Mouse (Mus musculus): ENCODE measurements around the gene Gm11172. TPM values are rescaled to one million over a fixed set of nuclear protein-coding genes. Genes with fewer than 3 reads are reported as not detected.
"Not testable (repeated sequence)": the region's sequence is repeated elsewhere in the genome, so short reads cannot be mapped to it uniquely, and the experiment has no call there.

Gm11172 gene
- polyA plus RNA-seq, 1 experiment from 2014 or later: not detected

GRCm38 (mm10) chr16:10788866-10789265, 23.8 kb upstream of the Gm11172 start:
- peaks cover 10% of the 10 kb centered on the region for H3K27me3 ChIP-seq (ENCODE audit: control insufficient read depth, insufficient read depth, low read length)
- H3K27ac ChIP-seq (ENCODE audit: low read depth, low read length): no peak overlapping the region
- H3K4me2 ChIP-seq (replicated peaks; ENCODE audit: low read depth, low read length): no peak overlapping the region
- H3K9me3 ChIP-seq (ENCODE audit: control insufficient read depth, low read length): no peaks in the 10 kb centered on the region
- no peaks in the 10 kb centered on the region; the same call in 1 of the 2 replicates for H3K4me1 ChIP-seq (replicated peaks; ENCODE audit: control insufficient read depth, insufficient read depth, low read length)
- no peak overlapping the region for H3K9ac ChIP-seq (ENCODE audit: low read depth, low read length)
- DNase-seq (ENCODE audit: low spot score): no peak
- no peak overlapping the region for H3K4me3 ChIP-seq (ENCODE audit: low read depth, low read length)
- WGBS: 47% methylated on average over 4 of the region's 4 CpGs
- no peaks in the 10 kb centered on the region for H3K36me3 ChIP-seq (ENCODE audit: control insufficient read depth, insufficient read depth, low read length)
- ATAC-seq (ENCODE audit: low FRiP score): no peak

- ATAC-seq (ENCODE audit: low FRiP score) (no peak), DNase-seq (ENCODE audit: low spot score) (no peak)
- Histone ChIP-seq H3K4me3 (ENCODE audit: low read depth, low read length) (no peak within 1 kb of the TSS), H3K4me2 (replicated peaks; ENCODE audit: low read depth, low read length) (no peak within 1 kb of the TSS), H3K4me1 (replicated peaks; ENCODE audit: control insufficient read depth, insufficient read depth, low read length) (no peaks in the 10 kb centered on the region; the same call in 1 of the 2 replicates), H3K9ac (ENCODE audit: low read depth, low read length) (no peak within 1 kb of the TSS), H3K27ac (ENCODE audit: low read depth, low read length) (no peak within 1 kb of the TSS), H3K9me3 (ENCODE audit: control insufficient read depth, low read length) (no peaks in the 10 kb centered on the region), H3K27me3 (ENCODE audit: control insufficient read depth, insufficient read depth, low read length) (no peaks in the 10 kb centered on the region), H3K36me3 (ENCODE audit: control insufficient read depth, insufficient read depth, low read length) (no peaks in the 10 kb centered on the region)
- 73% methylated on average over 9 of the region's 9 CpGs for WGBS
Observed at GRCm38 (mm10) chr16:10790702-10791101, 22.0 kb upstream of the Gm11172 start, which contains the start of gene Prm3. Gene Prm3 (minus strand): TSS chr16:10790914.

GRCm38 (mm10) chr16:10796034-10796433, 16.7 kb upstream of the Gm11172 start, which contains the start of gene Prm2:
Gene Prm2 (minus strand): TSS chr16:10796134.
- Histone ChIP-seq H3K27me3 (ENCODE audit: control insufficient read depth, insufficient read depth, low read length) (no peaks in the 10 kb centered on the region; the same call in 1 of the 2 replicates), H3K4me2 (replicated peaks; ENCODE audit: low read depth, low read length) (no peak within 1 kb of the TSS), H3K9me3 (ENCODE audit: control insufficient read depth, low read length) (no peaks in the 10 kb centered on the region), H3K4me3 (ENCODE audit: low read depth, low read length) (no peak within 1 kb of the TSS), H3K9ac (ENCODE audit: low read depth, low read length) (no peak within 1 kb of the TSS), H3K36me3 (ENCODE audit: control insufficient read depth, insufficient read depth, low read length) (no peaks in the 10 kb centered on the region), H3K27ac (ENCODE audit: low read depth, low read length) (no peak within 1 kb of the TSS), H3K4me1 (replicated peaks; ENCODE audit: control insufficient read depth, insufficient read depth, low read length) (no peaks in the 10 kb centered on the region)
- ATAC-seq (ENCODE audit: low FRiP score) (no peak), DNase-seq (ENCODE audit: low spot score) (no peak)
- 80% methylated on average over 6 of the region's 6 CpGs for WGBS

- not testable (repeated sequence) for H3K27me3 ChIP-seq (ENCODE audit: control insufficient read depth, insufficient read depth, low read length); H3K4me1 ChIP-seq (replicated peaks; ENCODE audit: control insufficient read depth, insufficient read depth, low read length); DNase-seq (ENCODE audit: low spot score); H3K4me2 ChIP-seq (replicated peaks; ENCODE audit: low read depth, low read length); H3K36me3 ChIP-seq (ENCODE audit: control insufficient read depth, insufficient read depth, low read length); H3K9me3 ChIP-seq (ENCODE audit: control insufficient read depth, low read length); H3K4me3 ChIP-seq (ENCODE audit: low read depth, low read length); ATAC-seq (ENCODE audit: low FRiP score); H3K9ac ChIP-seq (ENCODE audit: low read depth, low read length); H3K27ac ChIP-seq (ENCODE audit: low read depth, low read length)
- WGBS: 88% methylated on average over 3 of the region's 3 CpGs
Observed at GRCm38 (mm10) chr16:10802420-10802819, 10.3 kb upstream of the Gm11172 start.

- Histone ChIP-seq H3K4me3 (ENCODE audit: low read depth, low read length) (no peak within 1 kb of the TSS), H3K9ac (ENCODE audit: low read depth, low read length) (no peak within 1 kb of the TSS), H3K27ac (ENCODE audit: low read depth, low read length) (no peak within 1 kb of the TSS), H3K4me1 (replicated peaks; ENCODE audit: control insufficient read depth, insufficient read depth, low read length) (no peaks in the 10 kb centered on the region), H3K36me3 (ENCODE audit: control insufficient read depth, insufficient read depth, low read length) (no peaks in the 10 kb centered on the region), H3K4me2 (replicated peaks; ENCODE audit: low read depth, low read length) (no peak within 1 kb of the TSS), H3K9me3 (ENCODE audit: control insufficient read depth, low read length) (no peaks in the 10 kb centered on the region), H3K27me3 (ENCODE audit: control insufficient read depth, insufficient read depth, low read length) (no peaks in the 10 kb centered on the region)
- DNase-seq (ENCODE audit: low spot score): no peak
- ATAC-seq (ENCODE audit: low FRiP score): no peak
- 80% methylated on average over 10 of the region's 10 CpGs for WGBS
Observed at GRCm38 (mm10) chr16:10805789-10806527, 6.8 kb upstream of the Gm11172 start, which contains the start of gene Prm1. Gene Prm1 (minus strand): TSS chr16:10805839.

GRCm38 (mm10) chr16:10810376-10810775, 2.3 kb upstream of the Gm11172 start:
- DNase-seq (ENCODE audit: low spot score) (no peak), ATAC-seq (ENCODE audit: low FRiP score) (no peak)
- H3K36me3 ChIP-seq (ENCODE audit: control insufficient read depth, insufficient read depth, low read length): no peaks in the 10 kb centered on the region
- 91% methylated on average over 1 of the region's 1 CpGs for WGBS
- H3K4me2 ChIP-seq (replicated peaks; ENCODE audit: low read depth, low read length): no peak overlapping the region
- no peaks in the 10 kb centered on the region for H3K27me3 ChIP-seq (ENCODE audit: control insufficient read depth, insufficient read depth, low read length)
- H3K9ac ChIP-seq (ENCODE audit: low read depth, low read length): no peak overlapping the region
- no peaks in the 10 kb centered on the region for H3K4me1 ChIP-seq (replicated peaks; ENCODE audit: control insufficient read depth, insufficient read depth, low read length)
- no peak overlapping the region for H3K4me3 ChIP-seq (ENCODE audit: low read depth, low read length)
- no peaks in the 10 kb centered on the region for H3K9me3 ChIP-seq (ENCODE audit: control insufficient read depth, low read length)
- no peak overlapping the region for H3K27ac ChIP-seq (ENCODE audit: low read depth, low read length)

GRCm38 (mm10) chr16:10813726-10814125, 1.0 kb downstream of the Gm11172 start:
- Histone ChIP-seq H3K36me3 (ENCODE audit: control insufficient read depth, insufficient read depth, low read length) (no peaks in the 10 kb centered on the region), H3K27me3 (ENCODE audit: control insufficient read depth, insufficient read depth, low read length) (no peaks in the 10 kb centered on the region), H3K9ac (ENCODE audit: low read depth, low read length) (no peak overlapping the region), H3K4me3 (ENCODE audit: low read depth, low read length) (no peak overlapping the region), H3K27ac (ENCODE audit: low read depth, low read length) (no peak overlapping the region), H3K4me2 (replicated peaks; ENCODE audit: low read depth, low read length) (no peak overlapping the region), H3K9me3 (ENCODE audit: control insufficient read depth, low read length) (no peaks in the 10 kb centered on the region), H3K4me1 (replicated peaks; ENCODE audit: control insufficient read depth, insufficient read depth, low read length) (no peaks in the 10 kb centered on the region)
- ATAC-seq (ENCODE audit: low FRiP score) (no peak), DNase-seq (ENCODE audit: low spot score) (no peak)
- WGBS: 77% methylated on average over 4 of the region's 4 CpGs

- H3K9me3 ChIP-seq (ENCODE audit: control insufficient read depth, low read length): no peaks in the 10 kb centered on the region
- H3K27me3 ChIP-seq (ENCODE audit: control insufficient read depth, insufficient read depth, low read length): no peaks in the 10 kb centered on the region
- no peak overlapping the region for H3K4me3 ChIP-seq (ENCODE audit: low read depth, low read length)
- H3K9ac ChIP-seq (ENCODE audit: low read depth, low read length): no peak overlapping the region
- H3K36me3 ChIP-seq (ENCODE audit: control insufficient read depth, insufficient read depth, low read length): no peaks in the 10 kb centered on the region
- H3K4me2 ChIP-seq (replicated peaks; ENCODE audit: low read depth, low read length): no peak overlapping the region
- H3K4me1 ChIP-seq (replicated peaks; ENCODE audit: control insufficient read depth, insufficient read depth, low read length): no peaks in the 10 kb centered on the region
- no peak overlapping the region for H3K27ac ChIP-seq (ENCODE audit: low read depth, low read length)
- ATAC-seq (ENCODE audit: low FRiP score): no peak
- 86% methylated on average over 4 of the region's 4 CpGs for WGBS
- no peak for DNase-seq (ENCODE audit: low spot score)
Observed at GRCm38 (mm10) chr16:10814864-10815263, 2.1 kb downstream of the Gm11172 start.

- Histone ChIP-seq H3K9ac (ENCODE audit: low read depth, low read length) (no peak overlapping the region), H3K4me1 (replicated peaks; ENCODE audit: control insufficient read depth, insufficient read depth, low read length) (no peaks in the 10 kb centered on the region), H3K27ac (ENCODE audit: low read depth, low read length) (no peak overlapping the region), H3K9me3 (ENCODE audit: control insufficient read depth, low read length) (no peaks in the 10 kb centered on the region), H3K4me3 (ENCODE audit: low read depth, low read length) (no peak overlapping the region), H3K36me3 (ENCODE audit: control insufficient read depth, insufficient read depth, low read length) (no peaks in the 10 kb centered on the region), H3K4me2 (replicated peaks; ENCODE audit: low read depth, low read length) (no peak overlapping the region), H3K27me3 (ENCODE audit: control insufficient read depth, insufficient read depth, low read length) (no peaks in the 10 kb centered on the region)
- DNase-seq (ENCODE audit: low spot score): no peak
- 76% methylated on average over 4 of the region's 4 CpGs for WGBS
- no peak for ATAC-seq (ENCODE audit: low FRiP score)
Observed at GRCm38 (mm10) chr16:10818579-10819135, 5.9 kb downstream of the Gm11172 start.
